Mouse (Mus musculus): Measurements from ENCODE around the gene Akap6. TPM values are rescaled to one million over a fixed set of nuclear protein-coding genes. Genes with fewer than 3 reads are reported as not detected.

The Akap6 gene
- polyA plus RNA-seq (2015; fragmentation: Nextera tagmentation; extraction: Ambion mirVana) = 17.4 and 19.4 TPM in 2 replicates

GRCm38 (mm10) chr12:52699146-52699545 lies at the start of gene Akap6:
Akap6 (plus strand) TSS chr12:52699383.
- Histone ChIP-seq H3K4me3 (peak within 1 kb of the TSS; percentile 55), H3K4me1 (peaks cover 37% of the 10 kb centered on the region), H3K9ac (replicated peaks) (peak within 1 kb of the TSS; percentile 58), H3K27ac (replicated peaks) (peak within 1 kb of the TSS; percentile 88), H3K36me3 (no peaks in the 10 kb centered on the region), H3K27me3 (no peaks in the 10 kb centered on the region), H3K4me2 (replicated peaks) (peak within 1 kb of the TSS; percentile 83), H3K9me3 (no peaks in the 10 kb centered on the region)
- peak; percentile 86 for ATAC-seq (replicated peaks)
- WGBS = 2% methylated on average over 6 of the region's 6 CpGs

- Histone ChIP-seq H3K4me3 (no peak overlapping the region), H3K27ac (replicated peaks) (no peak overlapping the region), H3K9ac (replicated peaks) (no peak overlapping the region), H3K36me3 (no peaks in the 10 kb centered on the region), H3K27me3 (no peaks in the 10 kb centered on the region), H3K4me1 (no peaks in the 10 kb centered on the region), H3K4me2 (replicated peaks) (no peak overlapping the region), H3K9me3 (no peaks in the 10 kb centered on the region)
- 88% methylated on average over 7 of the region's 7 CpGs for WGBS
- no peak for ATAC-seq (replicated peaks)
Observed at GRCm38 (mm10) chr12:52662907-52663790, 36.0 kb upstream of the Akap6 start.

- no peaks in the 10 kb centered on the region for H3K27me3 ChIP-seq
- 89% methylated on average over 5 of the region's 5 CpGs for WGBS
- H3K4me3 ChIP-seq = no peak overlapping the region
- H3K27ac ChIP-seq (replicated peaks) = no peak overlapping the region
- no peak overlapping the region for H3K4me2 ChIP-seq (replicated peaks)
- no peaks in the 10 kb centered on the region for H3K9me3 ChIP-seq
- H3K36me3 ChIP-seq = no peaks in the 10 kb centered on the region
- no peaks in the 10 kb centered on the region for H3K4me1 ChIP-seq
- ATAC-seq (replicated peaks) = no peak
- no peak overlapping the region for H3K9ac ChIP-seq (replicated peaks)
Observed at GRCm38 (mm10) chr12:52664944-52665343, 34.2 kb upstream of the Akap6 start.

- Histone ChIP-seq H3K9ac (replicated peaks) (no peak overlapping the region), H3K4me3 (no peak overlapping the region), H3K4me2 (replicated peaks) (no peak overlapping the region), H3K4me1 (peaks cover 15% of the 10 kb centered on the region), H3K36me3 (no peaks in the 10 kb centered on the region), H3K27me3 (no peaks in the 10 kb centered on the region), H3K27ac (replicated peaks) (peak overlapping the region; percentile 40; the same call in 1 of the 2 replicates), H3K9me3 (no peaks in the 10 kb centered on the region)
- WGBS = 2% methylated on average over 7 of the region's 7 CpGs
- peak; percentile 74 for ATAC-seq (replicated peaks)
Observed at GRCm38 (mm10) chr12:52671436-52671835, 27.7 kb upstream of the Akap6 start.

- Histone ChIP-seq H3K4me3 (no peak overlapping the region), H3K27me3 (no peaks in the 10 kb centered on the region), H3K36me3 (no peaks in the 10 kb centered on the region), H3K4me2 (replicated peaks) (no peak overlapping the region), H3K9ac (replicated peaks) (no peak overlapping the region), H3K4me1 (peaks cover 15% of the 10 kb centered on the region), H3K27ac (replicated peaks) (0 out of 2 replicates have a peak overlapping the region, but pooled peaks have one; percentile 40), H3K9me3 (no peaks in the 10 kb centered on the region)
- WGBS = 32% methylated on average over 6 of the region's 6 CpGs
- ATAC-seq (replicated peaks) = no peak
Observed at GRCm38 (mm10) chr12:52671943-52672342, 27.2 kb upstream of the Akap6 start.

- Histone ChIP-seq H3K27ac (replicated peaks) (no peak overlapping the region), H3K9me3 (no peaks in the 10 kb centered on the region), H3K27me3 (no peaks in the 10 kb centered on the region), H3K9ac (replicated peaks) (no peak overlapping the region), H3K4me2 (replicated peaks) (no peak overlapping the region), H3K36me3 (no peaks in the 10 kb centered on the region), H3K4me1 (peaks cover 15% of the 10 kb centered on the region), H3K4me3 (no peak overlapping the region)
- WGBS = 73% methylated on average over 6 of the region's 6 CpGs
- no peak for ATAC-seq (replicated peaks)
Observed at GRCm38 (mm10) chr12:52673361-52673960, 25.7 kb upstream of the Akap6 start.

- ATAC-seq (replicated peaks) = peak; percentile 85
- Histone ChIP-seq H3K4me3 (no peak overlapping the region), H3K9me3 (no peaks in the 10 kb centered on the region), H3K4me1 (peaks cover 15% of the 10 kb centered on the region), H3K36me3 (no peaks in the 10 kb centered on the region), H3K9ac (replicated peaks) (no peak overlapping the region), H3K4me2 (replicated peaks) (no peak overlapping the region), H3K27me3 (no peaks in the 10 kb centered on the region), H3K27ac (replicated peaks) (peak overlapping the region; percentile 80)
- 32% methylated on average over 4 of the region's 4 CpGs for WGBS
Observed at GRCm38 (mm10) chr12:52675010-52675409, 24.2 kb upstream of the Akap6 start.

GRCm38 (mm10) chr12:52687355-52687754 lies 11.8 kb upstream of the Akap6 start:
- no peak overlapping the region for H3K9ac ChIP-seq (replicated peaks)
- no peak for ATAC-seq (replicated peaks)
- no peaks in the 10 kb centered on the region for H3K9me3 ChIP-seq
- no peaks in the 10 kb centered on the region for H3K36me3 ChIP-seq
- H3K27me3 ChIP-seq = no peaks in the 10 kb centered on the region
- H3K4me3 ChIP-seq = no peak overlapping the region
- H3K4me1 ChIP-seq = no peaks in the 10 kb centered on the region
- 61% methylated on average over 9 of the region's 9 CpGs for WGBS
- H3K4me2 ChIP-seq (replicated peaks) = no peak overlapping the region
- no peak overlapping the region for H3K27ac ChIP-seq (replicated peaks)

GRCm38 (mm10) chr12:52688712-52689111 lies 10.5 kb upstream of the Akap6 start:
- Histone ChIP-seq H3K4me1 (no peaks in the 10 kb centered on the region), H3K27me3 (no peaks in the 10 kb centered on the region), H3K9ac (replicated peaks) (no peak overlapping the region), H3K36me3 (no peaks in the 10 kb centered on the region), H3K27ac (replicated peaks) (no peak overlapping the region), H3K4me2 (replicated peaks) (no peak overlapping the region), H3K9me3 (no peaks in the 10 kb centered on the region), H3K4me3 (no peak overlapping the region)
- 96% methylated on average over 2 of the region's 2 CpGs for WGBS
- ATAC-seq (replicated peaks) = no peak

- Histone ChIP-seq H3K4me1 (no peaks in the 10 kb centered on the region), H3K9ac (replicated peaks) (no peak overlapping the region), H3K4me3 (no peak overlapping the region), H3K4me2 (replicated peaks) (no peak overlapping the region), H3K36me3 (no peaks in the 10 kb centered on the region), H3K9me3 (no peaks in the 10 kb centered on the region), H3K27me3 (no peaks in the 10 kb centered on the region), H3K27ac (replicated peaks) (no peak overlapping the region)
- 80% methylated on average over 1 of the region's 1 CpGs for WGBS
- ATAC-seq (replicated peaks) = no peak
Observed at GRCm38 (mm10) chr12:52691552-52691951, 7.6 kb upstream of the Akap6 start.

- Histone ChIP-seq H3K27me3 (no peaks in the 10 kb centered on the region), H3K9me3 (no peaks in the 10 kb centered on the region), H3K4me1 (no peaks in the 10 kb centered on the region), H3K9ac (replicated peaks) (no peak overlapping the region), H3K4me3 (no peak overlapping the region), H3K4me2 (replicated peaks) (no peak overlapping the region), H3K27ac (replicated peaks) (no peak overlapping the region), H3K36me3 (no peaks in the 10 kb centered on the region)
- no peak for ATAC-seq (replicated peaks)
- 59% methylated on average over 10 of the region's 10 CpGs for WGBS
Observed at GRCm38 (mm10) chr12:52692290-52692974, 6.8 kb upstream of the Akap6 start.
